Comparison of ENCODE assay signal across 13 mouse cellular contexts in genomic region chr15:97315422-97315757, GRCm38 (mm10).
A peak's percentile ranks its signal among the peaks of the same experiment; 100 is the strongest.
DNase-seq lines count a peak whose midpoint lies in the region; ATAC-seq and TF ChIP-seq lines count a peak whose summit lies in the region.
"Had no signal": no experiment of that assay in that cellular context is flagged by ENCODE, and none has a peak within 500 bp of the region (broad histone marks: within the 10 kb centered on the region; RNA-seq: fewer than 3 reads in every experiment).

No protein-coding gene starts in this region.

- POLR2A ChIA-PET in Patski (lab: Charles Lee), result no interaction called here

- WGBS in liver, embryonic 11.5 days, result 63% methylated on average over 9 of the region's 9 CpGs
- 56% methylated on average over 9 of the region's 9 CpGs for WGBS in liver, embryonic 12.5 days (ENCODE audit: insufficient replicate concordance)

- H3K36me3 ChIP-seq in liver, embryonic 11.5 days (ENCODE audit: control insufficient read depth, insufficient read depth, low read length), result no peaks in the 10 kb centered on the region
- no peaks in the 10 kb centered on the region for H3K36me3 ChIP-seq in liver, embryonic 12.5 days
- H3K36me3 ChIP-seq in myocyte (ENCODE audit: control insufficient read depth, insufficient read depth), result no peaks in the 10 kb centered on the region

- H3K4me3 ChIP-seq in liver, embryonic 11.5 days (ENCODE audit: low read depth, low read length), result no peak overlapping the region
- no peak overlapping the region for H3K4me3 ChIP-seq in liver, embryonic 12.5 days
- H3K4me3 ChIP-seq in myocyte, result no peak overlapping the region

- no peak overlapping the region for H3K4me2 ChIP-seq in liver, embryonic 11.5 days
- no peak overlapping the region for H3K4me2 ChIP-seq in liver, embryonic 12.5 days
- H3K4me2 ChIP-seq in myocyte (ENCODE audit: low read depth), result peak overlapping the region; percentile 72

- H3K9me3 ChIP-seq in liver, embryonic 11.5 days (ENCODE audit: control insufficient read depth, low read length), result no peaks in the 10 kb centered on the region
- no peaks in the 10 kb centered on the region for H3K9me3 ChIP-seq in liver, embryonic 12.5 days (replicated peaks)

- H3K27me3 ChIP-seq in liver, embryonic 11.5 days (replicated peaks; ENCODE audit: control insufficient read depth, insufficient read depth, low read length), result no peaks in the 10 kb centered on the region
- H3K27me3 ChIP-seq in liver, embryonic 12.5 days (replicated peaks), result no peaks in the 10 kb centered on the region
- H3K27me3 ChIP-seq in Patski (no peaks in the 10 kb centered on the region), myocyte (ENCODE audit: control insufficient read depth, insufficient read depth, insufficient read length) (no peaks in the 10 kb centered on the region)

- in situ Hi-C loops in Patski (cut with MboI; ENCODE audit: low pct_unique_long_range_greater_than_20kb), result no loop called here

- no peaks in the 10 kb centered on the region for H3K4me1 ChIP-seq in liver, embryonic 11.5 days (replicated peaks; ENCODE audit: control insufficient read depth, insufficient read depth, low read length)
- H3K4me1 ChIP-seq in liver, embryonic 12.5 days, result no peaks in the 10 kb centered on the region

- no peak for ATAC-seq in liver, embryonic 11.5 days (replicated peaks; ENCODE audit: low FRiP score)
- no peak for ATAC-seq in liver, embryonic 12.5 days
- peak; percentile 73 for ATAC-seq in Patski

- DNase-seq in frontal cortex, postnatal 36 days (ENCODE audit: low spot score in 2 of 2), result peak; percentile 27 to 35
- DNase-seq in frontal cortex, postnatal 10 days (ENCODE audit: low spot score in 2 of 2), result no peak
- peak; percentile 30 for DNase-seq in liver, embryonic 11.5 days (ENCODE audit: low spot score)
- DNase-seq in Patski (ENCODE audit: low read depth, low spot score), result peak; percentile 46
- no peak for DNase-seq in yolk sac, embryonic 10.5 days (ENCODE audit: low spot score)
- DNase-seq in kidney, postnatal 10 days, result no peak
- DNase-seq: adrenal gland, adult 8-10 months; B cell, adult 2 months; kidney, postnatal 14 days; spleen, adult 18-20 months; thymus, adult 18-20 months had no signal

- no peak overlapping the region for H3K27ac ChIP-seq in liver, embryonic 11.5 days (ENCODE audit: low read depth, low read length)
- no peak overlapping the region for H3K27ac ChIP-seq in liver, embryonic 12.5 days

- CTCF ChIA-PET in Patski (lab: Charles Lee), result interaction anchor here (1.3 kb wide), 1 partner anchor 11 kb away, joined by 3 read pairs; no protein-coding TSS in a partner anchor

- H3ac ChIP-seq in myocyte (ENCODE audit: control insufficient read depth, insufficient read length), result no peak overlapping the region

- TF ChIP-seq POLR2A in myocyte (IDR thresholded peaks at IDR 0.05; ENCODE audit: insufficient read length, low read depth), result no peak

- TF ChIP-seq CTCF in Patski (IDR thresholded peaks at IDR 0.05), result no peak

- no peak overlapping the region for H3K9ac ChIP-seq in liver, embryonic 11.5 days (ENCODE audit: low read depth, low read length)
- no peak overlapping the region for H3K9ac ChIP-seq in liver, embryonic 12.5 days

- no peaks in the 10 kb centered on the region for H3K79me2 ChIP-seq in myocyte (ENCODE audit: control insufficient read depth, insufficient read depth)

TF ChIP-seq in myocyte, 11 proteins besides CTCF, POLR2A, EP300 and RAD21:
- peak; percentile 76 for TF ChIP-seq TCF3 (IDR thresholded peaks at IDR 0.05; ENCODE audit: insufficient read length, low read depth)
- TF ChIP-seq CEBPB (IDR thresholded peaks at IDR 0.05; ENCODE audit: insufficient read depth, poor library complexity, severe bottlenecking), result 0 out of 2 replicates have a peak, but pooled peaks have one; percentile 22
- TF ChIP-seq REST (IDR thresholded peaks at IDR 0.05; ENCODE audit: insufficient read depth, insufficient read length), result no peak
- TF ChIP-seq MYOD1 (IDR thresholded peaks at IDR 0.05; ENCODE audit: control insufficient read depth in 1 of 3, insufficient read length in 2 of 3, low read depth in 2 of 3), result peak in 2 of 3 experiments; percentile 93 to 95
- peak; percentile 65 for TF ChIP-seq MAX (IDR thresholded peaks at IDR 0.05; ENCODE audit: low read depth)
- peak; percentile 62 for TF ChIP-seq TCF12 (IDR thresholded peaks at IDR 0.05; ENCODE audit: insufficient read depth, poor library complexity, severe bottlenecking)
- no peak for TF ChIP-seq SRF (IDR thresholded peaks at IDR 0.05; ENCODE audit: control insufficient read depth, insufficient read length, low read depth)
- TF ChIP-seq E2F4 (IDR thresholded peaks at IDR 0.05; ENCODE audit: insufficient read depth), result no peak
- peak in 2 of 3 experiments; percentile 64 to 93 for TF ChIP-seq MYOG (IDR thresholded peaks at IDR 0.05; ENCODE audit: control insufficient read depth in 1 of 3, insufficient read depth in 1 of 3, insufficient read length in 2 of 3, low read depth in 2 of 3)
- peak; percentile 88 for TF ChIP-seq USF1 (IDR thresholded peaks at IDR 0.05; ENCODE audit: low read depth)
- no peak for TF ChIP-seq POLR2AphosphoS2 (IDR thresholded peaks at IDR 0.05; ENCODE audit: insufficient read length, low read depth)

Comparison
In these comparisons a context has a peak if more than half of its experiments do, and no peak if none do; other contexts are left out.
1. DNase-seq: peak in frontal cortex, postnatal 36 days (2 of 2), liver, embryonic 11.5 days (single experiment) and Patski (single experiment); none in frontal cortex, postnatal 10 days (0 of 2), yolk sac, embryonic 10.5 days (single experiment) and kidney, postnatal 10 days (single experiment).